Mouse (Mus musculus) macrophage (primary cell): ENCODE measurements around the gene Dydc2. TPM values are rescaled to one million over a fixed set of nuclear protein-coding genes. Genes with fewer than 3 reads are reported as not detected.

Source experiments
- H3K27ac ChIP-seq: fragments of 350-480 bp; formaldehyde crosslinking; 2 replicates; pipeline ENCODE4 v1.9.0; 2021
- H3K36me3 ChIP-seq: fragments of 350-480 bp; formaldehyde crosslinking; 2 replicates; pipeline ENCODE4 v1.9.0; 2021; ENCODE audit errors: inconsistent target
- H3K4me3 ChIP-seq: fragments of 350-480 bp; formaldehyde crosslinking; 2 replicates; pipeline ENCODE4 v1.9.0; 2021; ENCODE audit errors: inconsistent target
- H3K79me2 ChIP-seq: fragments of 350-480 bp; formaldehyde crosslinking; 2 replicates; pipeline ENCODE4 v1.9.0; 2021; ENCODE audit errors: inconsistent target
- WGBS: methylation state at CpG from one replicate; pipeline ENCODE4 v1.1.7; 2026; ENCODE audit warnings: inconsistent platforms; ENCODE audit not compliant: missing documents; 5-methylcytosine and 5-hydroxymethylcytosine counted together
- polyA plus RNA-seq: library from polyadenylated mRNA; stranded (reverse); fragments of 250-400 nt; gene quantifications from 3 replicates; pipeline ENCODE4 v1.2.4, GENCODE M21; 2018; ENCODE audit warnings: inconsistent platforms

Gene Dydc2
- polyA plus RNA-seq, 1 experiment from 2014 or later = not detected

DNA sequence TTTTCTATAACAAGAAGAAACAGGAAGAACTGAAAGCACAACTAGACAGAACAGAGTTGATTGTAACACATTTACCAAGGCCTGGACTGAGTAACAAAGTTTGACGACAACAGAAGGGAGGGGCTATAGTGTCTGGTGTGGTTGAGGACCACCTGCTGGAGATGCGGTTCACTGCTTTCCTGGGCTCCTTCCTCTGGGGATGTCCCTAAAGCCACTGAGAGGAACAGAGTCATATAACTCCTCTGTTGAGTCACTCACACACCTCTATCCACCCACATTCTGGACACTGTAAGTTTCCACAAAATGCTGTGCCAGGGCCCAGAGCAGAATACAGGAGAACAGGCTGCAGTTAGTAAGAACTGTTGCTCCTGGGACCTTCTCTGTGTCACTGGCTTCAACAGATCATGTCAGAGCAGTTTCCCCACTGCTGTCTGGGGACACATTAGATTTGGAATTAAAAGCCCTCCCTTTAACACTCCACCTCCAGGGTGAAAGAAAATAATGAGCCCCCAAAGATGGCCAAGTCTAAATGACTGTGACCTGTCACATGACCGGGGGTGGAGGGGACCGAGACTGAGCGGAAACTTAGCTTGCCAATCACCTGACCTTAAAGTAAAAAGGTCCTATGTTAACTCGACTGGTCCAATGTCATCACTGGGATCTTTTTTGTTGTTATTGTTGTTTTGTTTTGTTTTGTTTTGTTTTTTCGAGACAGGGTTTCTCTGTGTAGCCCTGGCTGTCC lies 68.9 kb downstream of the Dydc2 start:
- WGBS = 87% methylated on average over 7 of the region's 7 CpGs
- no peak overlapping the region for H3K27ac ChIP-seq
- H3K36me3 ChIP-seq = no peaks in the 10 kb centered on the region
- H3K79me2 ChIP-seq = no peaks in the 10 kb centered on the region
- H3K4me3 ChIP-seq = no peak overlapping the region

Other genes starting within 250 kb of the Dydc2 start
- gene Sh2d4b, start 175.9 kb downstream of the Dydc2 start, polyA plus RNA-seq = 0.16 to 0.45 TPM (median 0.20 TPM) in 3 replicates
- gene Tspan14, start 102.4 kb downstream of the Dydc2 start, polyA plus RNA-seq = 51.5 to 93.5 TPM (median 73.8 TPM) in 3 replicates
- 20.9 to 32.3 TPM (median 29.6 TPM) in 3 replicates for gene Fam213a, start 55.4 kb downstream of the Dydc2 start, polyA plus RNA-seq
- gene Dydc1, start 3.7 kb upstream of the Dydc2 start, polyA plus RNA-seq = not detected in 3 replicates
- gene Mat1a, start 35.8 kb upstream of the Dydc2 start, polyA plus RNA-seq = not detected in 3 replicates
- not detected in 3 replicates for gene Sftpa1, start 62.6 kb upstream of the Dydc2 start, polyA plus RNA-seq
- not detected in 3 replicates for gene Mbl1, start 82.2 kb upstream of the Dydc2 start, polyA plus RNA-seq
- not detected in 3 replicates for gene Sftpd, start 115.9 kb upstream of the Dydc2 start, polyA plus RNA-seq
- not detected in 3 replicates for gene Gm2832, start 209.6 kb upstream of the Dydc2 start, polyA plus RNA-seq